Mouse (Mus musculus): ENCODE data around the gene Psmb5.

DNA sequence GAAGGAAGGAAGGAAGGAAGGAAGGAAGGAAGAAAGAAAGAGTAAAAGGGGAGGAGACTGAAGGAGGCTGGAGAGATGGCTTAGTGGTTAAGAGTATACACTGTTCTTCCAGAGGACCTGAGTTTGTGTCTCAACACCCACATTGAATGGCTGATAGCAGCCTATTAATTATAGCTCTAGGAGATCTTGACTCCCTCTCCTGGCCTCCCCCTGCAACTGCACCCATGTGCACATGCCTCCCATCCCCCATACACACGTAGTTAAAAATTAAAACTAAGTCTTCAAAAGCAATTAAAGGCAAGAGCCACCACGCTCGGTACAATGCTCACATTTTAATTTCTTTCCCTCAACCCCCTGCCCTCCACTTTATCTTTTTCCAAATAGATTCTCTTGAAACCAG, 23.8 kb downstream of the Psmb5 start:
- TF ChIP-seq POLR2A (IDR thresholded peaks at IDR 0.05; ENCODE audit: borderline replicate concordance, extremely low read depth, insufficient read depth, insufficient read length, poor library complexity, severe bottlenecking) (no peak), CTCF (IDR thresholded peaks at IDR 0.05; ENCODE audit: borderline replicate concordance, extremely low read depth, insufficient read depth, insufficient read length) (peak; percentile 34; the same call in 1 of the 2 replicates)
